Mouse (Mus musculus): Measurements from ENCODE around the gene Mgme1. TPM values are rescaled to one million over a fixed set of nuclear protein-coding genes. Genes with fewer than 3 reads are reported as not detected.

Mgme1 gene
- total and polyA plus RNA-seq, 3 experiments = 10.6 to 21.9 (median 19.7) TPM

DNA sequence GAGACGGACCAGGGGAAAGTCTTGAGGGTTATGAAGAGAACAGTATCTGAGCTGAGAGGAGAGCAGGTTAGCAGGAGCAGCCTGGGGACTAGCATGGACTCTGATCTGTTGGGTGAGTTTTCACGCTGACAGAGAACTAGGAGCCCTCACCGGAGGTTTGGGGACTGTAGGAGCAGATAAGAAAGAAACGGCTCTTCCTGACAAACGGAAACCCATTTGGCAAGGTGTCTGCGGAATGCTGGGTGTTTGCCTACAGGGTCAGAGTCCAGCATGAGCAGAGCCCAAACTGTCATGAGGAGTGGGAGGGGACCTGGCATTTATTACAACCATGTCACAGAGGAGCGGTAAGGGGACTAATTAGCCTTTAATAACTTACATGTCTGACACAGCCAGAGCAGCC, 40.0 kb upstream of the Mgme1 start:
- Histone ChIP-seq H3K9ac (ENCODE audit: insufficient read depth, low read depth) (no peak overlapping the region), H3K27ac (ENCODE audit: insufficient read depth, low read depth) (no peak overlapping the region), H3K4me2 (ENCODE audit: insufficient read depth, low read depth, poor library complexity, severe bottlenecking) (no peak overlapping the region), H3K36me3 (replicated peaks in 1 of 2; ENCODE audit: control insufficient read depth in 1 of 2, insufficient read depth in 1 of 2, low read length in 1 of 2) (no peaks in the 10 kb centered on the region), H3K9me3 (replicated peaks; ENCODE audit: low read length) (peaks cover 19% of the 10 kb centered on the region), H3K4me3 (replicated peaks in 1 of 3; ENCODE audit: low read depth in 2 of 3, low read length in 2 of 3, poor library complexity in 1 of 3) (no peak overlapping the region), H3K4me1 (ENCODE audit: control insufficient read depth in 1 of 2, insufficient read depth in 2 of 2) (peaks cover 5 to 10% of the 10 kb centered on the region in 2 experiments; a peak in 3 of 4 replicates), H3K79me2 (replicated peaks; ENCODE audit: control insufficient read depth, extremely low read depth, insufficient read depth, poor library complexity, severe bottlenecking) (no peaks in the 10 kb centered on the region), H3K27me3 (replicated peaks) (no peaks in the 10 kb centered on the region)
- DNase-seq (ENCODE audit: extremely low read depth) = no peak
- TF ChIP-seq NELFE (IDR thresholded peaks at IDR 0.05; ENCODE audit: low read depth, low read length) (no peak), UBTF (IDR thresholded peaks at IDR 0.05; ENCODE audit: low read depth, low read length) (no peak), HCFC1 (IDR thresholded peaks at IDR 0.05; ENCODE audit: low read depth, low read length) (no peak), SIN3A (IDR thresholded peaks at IDR 0.05; ENCODE audit: low read length) (no peak)
- in situ Hi-C loops (cut with MboI; ENCODE audit: low pct_ligation_motif_present, low pct_unique_long_range_greater_than_20kb, low sequenced_read_pairs) = no loop called here
- dilution Hi-C loops (cut with MboI; ENCODE audit: extremely low pct_ligation_motif_present, extremely low pct_unique_long_range_greater_than_20kb, low sequenced_read_pairs) = no loop called here

GRCm38 (mm10) chr2:144231115-144231514, 39.3 kb upstream of the Mgme1 start:
- H3K27me3 ChIP-seq (replicated peaks) = no peaks in the 10 kb centered on the region
- H3K9me3 ChIP-seq (replicated peaks; ENCODE audit: low read length) = peaks cover 19% of the 10 kb centered on the region
- no peak for DNase-seq (ENCODE audit: extremely low read depth)
- H3K4me1 ChIP-seq (ENCODE audit: control insufficient read depth in 1 of 2, insufficient read depth in 2 of 2) = peaks cover 5 to 10% of the 10 kb centered on the region in 2 experiments; a peak in 3 of 4 replicates
- H3K79me2 ChIP-seq (replicated peaks; ENCODE audit: control insufficient read depth, extremely low read depth, insufficient read depth, poor library complexity, severe bottlenecking) = no peaks in the 10 kb centered on the region
- dilution Hi-C loops (cut with MboI; ENCODE audit: extremely low pct_ligation_motif_present, extremely low pct_unique_long_range_greater_than_20kb, low sequenced_read_pairs) = no loop called here
- no peak overlapping the region for H3K4me2 ChIP-seq (ENCODE audit: insufficient read depth, low read depth, poor library complexity, severe bottlenecking)
- no peak overlapping the region for H3K9ac ChIP-seq (ENCODE audit: insufficient read depth, low read depth)
- no peak overlapping the region for H3K4me3 ChIP-seq (replicated peaks in 1 of 3; ENCODE audit: low read depth in 2 of 3, low read length in 2 of 3, poor library complexity in 1 of 3)
- TF ChIP-seq TCF12 (IDR thresholded peaks at IDR 0.05; ENCODE audit: low read depth, low read length) (no peak), JUN (IDR thresholded peaks at IDR 0.05; ENCODE audit: insufficient read depth, low read depth, low read length) (no peak), USF1 (IDR thresholded peaks at IDR 0.05; ENCODE audit: low read depth, low read length) (no peak), CHD1 (IDR thresholded peaks at IDR 0.05; ENCODE audit: low read depth, low read length) (no peak), NELFE (IDR thresholded peaks at IDR 0.05; ENCODE audit: low read depth, low read length) (no peak), ELF1 (IDR thresholded peaks at IDR 0.05; ENCODE audit: low read depth, low read length) (no peak), JUND (conservative IDR thresholded peaks at IDR 0.05; ENCODE audit: low read depth, low read length) (no peak), HCFC1 (IDR thresholded peaks at IDR 0.05; ENCODE audit: low read depth, low read length) (no peak), CTCF (conservative IDR thresholded peaks at IDR 0.05 in 1 of 2, IDR thresholded peaks at IDR 0.05 in 1 of 2; ENCODE audit: low read depth in 2 of 2, low read length in 2 of 2) (no peak), KAT2A (IDR thresholded peaks at IDR 0.05; ENCODE audit: insufficient replicate concordance, low read length) (no peak), ETS1 (conservative IDR thresholded peaks at IDR 0.05; ENCODE audit: low read depth, low read length) (no peak), EP300 (IDR thresholded peaks at IDR 0.05; ENCODE audit: low read length) (no peak), PAX5 (IDR thresholded peaks at IDR 0.05; ENCODE audit: low read length) (no peak)
- no peaks in the 10 kb centered on the region for H3K36me3 ChIP-seq (replicated peaks in 1 of 2; ENCODE audit: control insufficient read depth in 1 of 2, insufficient read depth in 1 of 2, low read length in 1 of 2)
- in situ Hi-C loops (cut with MboI; ENCODE audit: low pct_ligation_motif_present, low pct_unique_long_range_greater_than_20kb, low sequenced_read_pairs) = no loop called here
- no peak overlapping the region for H3K27ac ChIP-seq (ENCODE audit: insufficient read depth, low read depth)
